Mouse (Mus musculus) megakaryocyte, adult 5-6 weeks (primary cell): ENCODE results near the gene Mrpl33. TPM values are rescaled to one million over a fixed set of nuclear protein-coding genes. Genes with fewer than 3 reads are reported as not detected.

Experiments used
- ATAC-seq: 2 replicates; pipeline ENCODE4 v1.8.0; 2016; ENCODE audit warnings: mild to moderate bottlenecking, inconsistent platforms; ENCODE audit not compliant: poor library complexity, severe bottlenecking
- total RNA-seq, 2 experiments: library from RNA; stranded (forward) in 1 of 2; stranded (reverse) in 1 of 2; fragments of 153-499, 151-499 nt in 1 of 2; fragments of 221-1000, 200-1000 nt in 1 of 2; gene quantifications; 2 replicates each; pipeline versions ENCODE4 v1.2.3 to v1.2.4; 2015 to 2017

Gene Mrpl33
- total RNA-seq, 2 experiments from 2014 or later = 432 to 754 TPM

- ATAC-seq = peak; percentile 58
These were observed 37.4 kb downstream of the Mrpl33 start for GRCm38 (mm10) chr5:31634161-31634560.

- ATAC-seq = no peak
These were observed 37.9 kb downstream of the Mrpl33 start for GRCm38 (mm10) chr5:31634679-31635078.

DNA sequence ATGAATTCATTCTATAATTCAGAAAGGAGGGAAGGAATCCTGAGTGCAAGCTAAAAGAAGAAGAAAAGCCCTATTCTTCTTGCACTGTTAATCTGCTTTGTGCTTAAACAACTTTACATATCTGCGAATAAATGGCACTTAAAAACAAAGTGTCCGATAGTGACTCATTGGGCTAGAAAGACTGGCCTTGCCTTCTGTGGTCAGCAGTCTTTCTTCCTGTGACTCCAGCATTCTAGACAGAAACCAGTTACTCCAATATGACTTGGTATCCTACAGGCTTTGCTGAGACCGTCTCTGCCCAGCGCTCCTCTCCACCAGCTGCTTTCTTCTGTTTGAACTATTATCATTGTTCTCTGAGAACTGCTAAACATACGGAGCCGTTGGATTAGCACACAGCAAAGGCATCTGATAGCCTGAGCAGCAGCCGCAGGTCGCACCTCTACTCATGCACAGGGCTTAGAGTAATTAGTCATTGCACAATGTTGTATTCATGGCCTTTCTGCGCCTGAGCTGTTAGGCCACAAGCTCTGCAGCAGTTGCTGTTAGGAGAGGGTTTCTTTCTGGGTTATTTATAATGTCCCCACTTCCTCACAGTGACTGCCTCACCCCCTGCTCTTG, 40.0 kb downstream of the Mrpl33 start:
- peak; percentile 84 for ATAC-seq

GRCm38 (mm10) chr5:31640542-31640941, 43.8 kb downstream of the Mrpl33 start:
- peak; percentile 55 for ATAC-seq

DNA sequence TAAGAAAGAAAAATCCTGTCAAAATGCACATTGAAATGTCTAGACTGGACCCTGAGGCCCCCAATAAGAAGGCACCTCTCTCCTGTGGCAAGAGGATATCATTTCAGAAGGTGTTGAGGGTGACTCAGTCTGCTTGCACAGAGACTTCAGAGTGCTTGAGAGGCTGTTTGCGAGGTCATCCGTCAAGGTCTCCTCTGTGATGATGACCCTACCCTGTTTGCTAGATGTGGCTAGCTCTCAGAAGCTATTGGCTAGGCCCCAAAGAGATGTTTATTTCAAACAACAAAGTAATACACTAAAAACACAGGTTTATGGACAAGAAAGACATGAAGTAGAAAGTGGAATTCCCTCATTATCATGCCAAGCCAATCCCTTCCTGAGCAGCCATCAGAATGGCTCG, 45.6 kb downstream of the Mrpl33 start:
- ATAC-seq = no peak

- ATAC-seq = no peak
These were observed 47.5 kb downstream of the Mrpl33 start for GRCm38 (mm10) chr5:31644272-31644671.

DNA sequence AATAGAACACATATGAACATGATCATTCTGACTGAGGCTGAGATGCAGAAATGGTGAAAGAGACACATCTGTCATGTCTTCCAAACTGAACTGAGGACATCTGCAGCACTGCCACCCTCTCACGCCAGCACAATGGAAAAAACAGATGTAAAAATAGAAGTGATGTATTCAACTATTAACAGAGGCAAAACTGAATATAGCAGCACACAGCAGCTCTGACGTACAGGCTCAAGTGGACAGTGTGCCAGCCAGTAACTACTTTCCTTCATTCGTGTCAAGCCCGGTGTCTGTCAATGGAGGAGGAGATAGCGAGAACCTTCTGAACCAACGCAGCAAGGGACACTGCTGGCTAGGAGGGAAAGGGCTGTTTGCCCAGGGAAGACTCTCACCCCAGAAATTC, 48.1 kb downstream of the Mrpl33 start:
- no peak for ATAC-seq

DNA sequence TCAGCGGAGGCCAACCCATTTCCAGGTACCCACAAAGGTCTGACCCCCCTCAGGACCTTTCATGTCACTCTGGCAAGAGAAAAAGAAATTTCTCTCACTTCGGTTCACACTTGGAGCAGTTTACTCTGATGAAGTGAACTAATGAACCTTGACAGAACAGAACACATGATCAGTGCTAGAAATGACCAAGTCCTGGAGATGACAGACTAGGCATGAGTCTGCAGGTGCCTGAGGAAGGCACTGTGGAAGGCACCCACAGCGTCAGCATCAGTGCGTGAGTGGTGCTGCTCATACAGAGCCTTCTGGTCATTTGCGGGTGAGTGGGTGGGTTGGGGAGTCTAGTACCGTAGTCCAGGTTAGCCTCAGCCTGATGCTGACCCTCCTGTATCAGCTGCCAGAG, 49.1 kb downstream of the Mrpl33 start:
- no peak for ATAC-seq

DNA sequence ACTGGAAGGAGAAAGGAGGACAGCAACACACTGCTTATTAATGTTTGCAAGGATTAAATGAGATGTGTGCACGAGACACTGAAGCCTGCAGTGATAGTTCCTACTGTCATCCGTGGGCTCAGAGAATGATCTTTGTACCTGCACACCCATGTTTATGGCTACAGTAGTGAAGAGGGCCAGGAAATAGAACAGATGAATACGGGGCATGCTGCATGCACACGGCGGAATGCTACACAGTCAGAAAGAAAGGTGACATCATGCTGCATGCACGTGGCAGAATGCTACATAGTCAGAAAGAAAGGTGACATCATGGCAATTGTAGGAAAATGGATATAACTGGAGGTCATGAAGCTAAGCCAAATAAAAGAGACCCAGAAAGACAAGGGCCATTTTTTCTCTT, 49.8 kb downstream of the Mrpl33 start:
- no peak for ATAC-seq

- no peak for ATAC-seq
These were observed 50.6 kb downstream of the Mrpl33 start for GRCm38 (mm10) chr5:31647327-31647726.

GRCm38 (mm10) chr5:31650518-31651288, 54.0 kb downstream of the Mrpl33 start:
- ATAC-seq = peak; percentile 82

- no peak for ATAC-seq
These were observed 59.0 kb downstream of the Mrpl33 start for GRCm38 (mm10) chr5:31655688-31656190.

- ATAC-seq = no peak
These were observed 69.4 kb downstream of the Mrpl33 start for GRCm38 (mm10) chr5:31666176-31666575.

GRCm38 (mm10) chr5:31668325-31668968, 71.7 kb downstream of the Mrpl33 start:
- no peak for ATAC-seq

- no peak for ATAC-seq
These were observed 73.2 kb downstream of the Mrpl33 start for GRCm38 (mm10) chr5:31669984-31670383.

DNA sequence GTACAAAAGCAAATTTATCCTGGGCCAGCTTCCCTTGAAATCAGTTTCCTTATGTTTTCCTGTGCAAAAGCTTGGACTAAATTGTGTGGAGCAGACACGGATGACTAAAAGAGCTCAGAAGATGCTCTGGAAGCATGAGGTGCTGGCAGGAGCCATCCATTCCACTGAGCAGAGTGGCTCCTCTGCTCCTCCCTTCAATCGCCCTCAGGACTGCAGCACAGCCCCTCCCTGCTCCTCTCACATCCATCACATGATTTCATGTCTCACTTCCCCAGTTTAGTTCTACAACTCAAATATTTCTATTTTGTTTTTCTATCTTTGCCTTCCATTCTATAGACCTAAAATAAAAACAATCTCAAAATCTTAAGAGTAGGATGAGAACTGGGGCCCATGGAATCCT, 74.4 kb downstream of the Mrpl33 start:
- peak; percentile 57 for ATAC-seq

DNA sequence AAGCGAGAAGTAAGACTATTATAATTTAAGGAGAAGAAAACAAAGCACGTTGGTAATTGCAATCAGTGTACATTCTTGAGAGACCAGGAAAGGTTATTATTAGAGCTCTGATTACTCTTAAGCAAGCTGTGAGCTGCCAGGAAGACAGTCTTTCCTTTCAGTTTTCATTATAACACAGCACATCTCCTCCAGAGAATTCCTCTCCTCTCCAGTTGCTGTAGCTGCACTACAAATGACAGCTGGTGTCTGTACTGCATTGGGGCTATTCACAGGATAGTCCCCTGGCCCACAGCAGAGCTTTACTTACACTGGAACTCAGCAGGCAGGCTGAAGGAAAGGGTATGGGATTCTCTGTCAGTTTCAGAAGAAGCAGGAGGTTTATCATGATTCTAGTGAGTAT, 76.7 kb downstream of the Mrpl33 start:
- ATAC-seq = no peak

GRCm38 (mm10) chr5:31678000-31678399, 81.3 kb downstream of the Mrpl33 start:
- ATAC-seq = no peak

GRCm38 (mm10) chr5:31680183-31680582, 83.4 kb downstream of the Mrpl33 start:
- peak; percentile 64 for ATAC-seq

DNA sequence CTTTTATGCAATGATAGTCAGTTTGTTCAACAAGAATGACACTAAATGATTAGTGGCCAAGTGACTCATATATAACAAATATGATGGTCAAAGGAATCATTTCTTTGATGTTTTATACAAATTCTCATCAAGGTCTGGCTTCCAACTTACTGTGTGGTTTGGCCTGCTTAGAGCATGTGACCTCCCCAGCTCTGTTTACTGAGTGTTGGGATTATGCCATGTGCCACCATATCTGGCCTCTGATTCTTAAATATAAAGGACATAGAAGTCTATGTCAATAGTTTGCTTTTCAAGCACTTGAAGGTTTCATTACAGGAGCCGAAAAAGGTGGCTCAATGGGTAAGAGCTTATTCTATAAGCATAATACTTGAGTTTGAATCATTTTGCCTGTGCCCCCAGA, 85.6 kb downstream of the Mrpl33 start:
- ATAC-seq = no peak

DNA sequence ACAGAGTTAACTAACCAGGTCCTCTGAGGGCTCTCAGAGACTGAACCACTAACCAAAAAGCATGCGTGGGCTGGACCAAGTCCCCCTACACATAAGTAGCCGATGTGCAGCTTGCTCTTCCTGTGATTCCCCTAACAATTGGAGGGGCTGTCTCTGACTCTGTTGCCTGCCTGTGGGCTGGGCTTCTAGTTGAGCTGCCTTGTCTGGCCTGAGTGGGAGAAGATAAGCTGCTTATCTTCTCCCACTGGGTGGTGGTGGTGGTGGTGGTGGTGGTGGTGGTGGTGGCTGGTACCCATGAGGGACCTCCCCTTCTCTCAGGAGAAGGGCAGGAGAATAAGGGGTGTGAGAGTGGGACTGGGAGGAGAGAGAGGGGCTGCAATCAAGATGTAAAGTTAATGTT, 89.3 kb downstream of the Mrpl33 start:
- ATAC-seq = no peak

- ATAC-seq = no peak
These were observed 91.2 kb downstream of the Mrpl33 start for GRCm38 (mm10) chr5:31687972-31688371.
